ENCODE assay signal across 31 mouse cellular contexts in genomic region chr1:107528325-107529078, GRCm38 (mm10). TPM values are rescaled to one million over a fixed set of nuclear protein-coding genes. Genes with fewer than 3 reads are reported as not detected.
A peak's percentile ranks its signal among the peaks of the same experiment; 100 is the strongest.
DNase-seq lines count a peak whose midpoint lies in the region; ATAC-seq and TF ChIP-seq lines count a peak whose summit lies in the region.
"Had no signal": no experiment of that assay in that cellular context is flagged by ENCODE, and none has a peak within 500 bp of the region (broad histone marks: within the 10 kb centered on the region; RNA-seq: fewer than 3 reads in every experiment).

No protein-coding gene starts in this region.

- ATAC-seq in Patski: peak; percentile 76
- peak; percentile 80 for ATAC-seq in granulocyte monocyte progenitor cell, adult 5-6 weeks (replicated peaks; ENCODE audit: poor library complexity, severe bottlenecking)
- peak; percentile 73 for ATAC-seq in monocyte, adult 5-6 weeks (replicated peaks; ENCODE audit: insufficient number of reproducible peaks, low FRiP score, low TSS enrichment, poor library complexity, severe bottlenecking)
- ATAC-seq: forebrain, embryonic 14.5 days; intestine, postnatal 0 days had no signal

- DNase-seq in 416B (ENCODE audit: low read depth): peak; percentile 46
- DNase-seq in Patski (ENCODE audit: low read depth, low spot score): peak; percentile 20
- DNase-seq in ovary, postnatal 10 days (ENCODE audit: low spot score): no peak
- no peak for DNase-seq in kidney, postnatal 10 days
- DNase-seq in left cerebral cortex, adult 8-10 months (ENCODE audit: low spot score in 2 of 2): no peak
- DNase-seq: adrenal gland, adult 8-10 months; B cell, adult 2 months; cerebellum, adult 9-10 months; cerebellum, postnatal 36 days; gastrocnemius, postnatal 25 days; heart, adult 2 months; heart, postnatal 10 days; kidney, adult 9 months; kidney, postnatal 14 days; layer of hippocampus, adult 9-11 months; liver, embryonic 13.5 days; lung, adult 2 months; lung, postnatal 10 days had no signal

- in situ Hi-C loops in Patski (cut with MboI; ENCODE audit: low pct_unique_long_range_greater_than_20kb): no loop called here

- TF ChIP-seq CTCF in Patski (IDR thresholded peaks at IDR 0.05): no peak

- H3K27me3 ChIP-seq in Patski: no peaks in the 10 kb centered on the region
- H3K27me3 ChIP-seq: embryonic facial prominence, embryonic 15.5 days; heart, embryonic 13.5 days; limb, embryonic 13.5 days; liver, embryonic 13.5 days had no signal

- POLR2A ChIA-PET in Patski (lab: Charles Lee): no interaction called here

- CTCF ChIA-PET in Patski (lab: Charles Lee): no interaction called here

RNA-seq across cellular contexts. Expression of gene Serpinb2, which starts 17.3 kb away (rescaled TPM):
- polyA plus RNA-seq in Patski (2021): 4.3 TPM
- total RNA-seq in granulocyte monocyte progenitor cell, adult 5-6 weeks (2014; fragmentation: Nextera tagmentation): not detected in 2 replicates
- total RNA-seq in granulocyte monocyte progenitor cell, adult 5-6 weeks (2017): 0.22 and 0.46 TPM in 2 replicates
- 0.97 to 14.0 TPM (median 2.9 TPM) in 3 replicates for total RNA-seq in monocyte, adult 5-6 weeks (2017)
- under 1 TPM in 1 of 4 experiments, not detected in 3; 0.35 TPM for total RNA-seq in left cerebral cortex, adult 8-10 months (2022)
- total RNA-seq: gastrocnemius, adult 18-20 months; gastrocnemius, postnatal 25 days; hematopoietic stem cell, adult 5-6 weeks; megakaryocyte-erythroid progenitor cell, adult 5-6 weeks had no signal
- polyA plus RNA-seq: heart, embryonic 13.5 days; hindbrain, embryonic 14.5 days; intestine, postnatal 0 days; midbrain, embryonic 14.5 days; stomach, embryonic 14.5 days had no signal

Comparison
In these comparisons a context has a peak if more than half of its experiments do, and no peak if none do; other contexts are left out.
1. DNase-seq: peak in 416B (single experiment) and Patski (single experiment); none in ovary, postnatal 10 days (single experiment), kidney, postnatal 10 days (single experiment) and left cerebral cortex, adult 8-10 months (0 of 2).
2. Peak in every context shown above with its lines, with median percentiles within 50 percentile points of each other: ATAC-seq.